Mouse (Mus musculus): ENCODE measurements at regions not wholly inside any gene's neighbourhood (a gene's known extent, or its start where the extent isn't known, plus 50 kb on each side); places are given as distances from the start of the nearest gene placed in this dataset.
"Not testable (repeated sequence)": the region's sequence is repeated elsewhere in the genome, so short reads cannot be mapped to it uniquely, and the experiment has no call there.

GRCm38 (mm10) chr3:84390769-84391168 is 84.1 kb upstream of the Trim2 start:
- Histone ChIP-seq H3K4me1 (ENCODE audit: control insufficient read depth) (peaks cover 14% of the 10 kb centered on the region), H3K4me3 (replicated peaks) (no peak overlapping the region), H3K9me3 (ENCODE audit: control insufficient read depth, low read length) (no peaks in the 10 kb centered on the region), H3K27me3 (ENCODE audit: control insufficient read depth) (no peaks in the 10 kb centered on the region), H3K36me3 (ENCODE audit: control insufficient read depth) (no peaks in the 10 kb centered on the region)
- TF ChIP-seq TAL1 (IDR thresholded peaks at IDR 0.05; ENCODE audit: low read length) (no peak), GATA1 (IDR thresholded peaks at IDR 0.05; ENCODE audit: low read length) (no peak)

- TF ChIP-seq TAL1 (IDR thresholded peaks at IDR 0.05; ENCODE audit: low read length): no peak
- TF ChIP-seq GATA1 (IDR thresholded peaks at IDR 0.05; ENCODE audit: low read length): no peak
- H3K9me3 ChIP-seq (ENCODE audit: control insufficient read depth, low read length): no peaks in the 10 kb centered on the region
- H3K27me3 ChIP-seq (ENCODE audit: control insufficient read depth): no peaks in the 10 kb centered on the region
Measured at GRCm38 (mm10) chr3:84388486-84388885, 81.8 kb upstream of the Trim2 start.

GRCm38 (mm10) chr3:84385656-84386055 is 79.0 kb upstream of the Trim2 start:
- Histone ChIP-seq H3K4me3 (replicated peaks) (no peak overlapping the region), H3K27me3 (ENCODE audit: control insufficient read depth) (no peaks in the 10 kb centered on the region; the same call in 1 of the 2 replicates), H3K4me1 (ENCODE audit: control insufficient read depth) (peaks cover 52% of the 10 kb centered on the region), H3K36me3 (ENCODE audit: control insufficient read depth) (no peaks in the 10 kb centered on the region), H3K9me3 (ENCODE audit: control insufficient read depth, low read length) (no peaks in the 10 kb centered on the region)
- TF ChIP-seq TAL1 (IDR thresholded peaks at IDR 0.05; ENCODE audit: low read length): no peak

More at GRCm38 (mm10) chr3:84388486-84388885, 81.8 kb upstream of the Trim2 start:
- H3K4me1 ChIP-seq (ENCODE audit: control insufficient read depth): peaks cover 32% of the 10 kb centered on the region
- no peaks in the 10 kb centered on the region for H3K36me3 ChIP-seq (ENCODE audit: control insufficient read depth)
- H3K4me3 ChIP-seq (replicated peaks): no peak overlapping the region

- peak overlapping the region; percentile 22 for H3K4me3 ChIP-seq (replicated peaks)
- TF ChIP-seq GATA1 (IDR thresholded peaks at IDR 0.05; ENCODE audit: low read length): no peak
- TF ChIP-seq TAL1 (IDR thresholded peaks at IDR 0.05; ENCODE audit: low read length): peak; percentile 75
- no peaks in the 10 kb centered on the region; the same call in 1 of the 2 replicates for H3K27me3 ChIP-seq (ENCODE audit: control insufficient read depth)
- H3K36me3 ChIP-seq (ENCODE audit: control insufficient read depth): no peaks in the 10 kb centered on the region
- H3K9me3 ChIP-seq (ENCODE audit: control insufficient read depth, low read length): no peaks in the 10 kb centered on the region
- H3K4me1 ChIP-seq (ENCODE audit: control insufficient read depth): peaks cover 64% of the 10 kb centered on the region
Measured at GRCm38 (mm10) chr3:84383559-84383958, 76.9 kb upstream of the Trim2 start.

- not testable (repeated sequence) for H3K36me3 ChIP-seq (ENCODE audit: control insufficient read depth); H3K4me3 ChIP-seq (replicated peaks); H3K9me3 ChIP-seq (ENCODE audit: control insufficient read depth, low read length); H3K27me3 ChIP-seq (ENCODE audit: control insufficient read depth)
- peaks cover 67% of the 10 kb centered on the region for H3K4me1 ChIP-seq (ENCODE audit: control insufficient read depth)
Measured at GRCm38 (mm10) chr3:84383038-84383437, 76.4 kb upstream of the Trim2 start.

GRCm38 (mm10) chr3:84382006-84382405 is 75.3 kb upstream of the Trim2 start:
- no peak for TF ChIP-seq TAL1 (IDR thresholded peaks at IDR 0.05; ENCODE audit: low read length)
- no peak for TF ChIP-seq GATA1 (IDR thresholded peaks at IDR 0.05; ENCODE audit: low read length)
- H3K27me3 ChIP-seq (ENCODE audit: control insufficient read depth): no peaks in the 10 kb centered on the region; the same call in 1 of the 2 replicates
- H3K9me3 ChIP-seq (ENCODE audit: control insufficient read depth, low read length): no peaks in the 10 kb centered on the region
- no peaks in the 10 kb centered on the region for H3K36me3 ChIP-seq (ENCODE audit: control insufficient read depth)
- H3K4me3 ChIP-seq (replicated peaks): no peak overlapping the region
- H3K4me1 ChIP-seq (ENCODE audit: control insufficient read depth): peaks cover 67% of the 10 kb centered on the region

- H3K9me3 ChIP-seq (ENCODE audit: control insufficient read depth, low read length): no peaks in the 10 kb centered on the region
- H3K36me3 ChIP-seq (ENCODE audit: control insufficient read depth): no peaks in the 10 kb centered on the region
- H3K27me3 ChIP-seq (ENCODE audit: control insufficient read depth): no peaks in the 10 kb centered on the region; the same call in 1 of the 2 replicates
- peaks cover 52% of the 10 kb centered on the region for H3K4me1 ChIP-seq (ENCODE audit: control insufficient read depth)
- TF ChIP-seq TAL1 (IDR thresholded peaks at IDR 0.05; ENCODE audit: low read length) (no peak), GATA1 (IDR thresholded peaks at IDR 0.05; ENCODE audit: low read length) (no peak)
- no peak overlapping the region for H3K4me3 ChIP-seq (replicated peaks)
Measured at GRCm38 (mm10) chr3:84378987-84379556, 72.4 kb upstream of the Trim2 start.

- no peaks in the 10 kb centered on the region; the same call in 1 of the 2 replicates for H3K27me3 ChIP-seq (ENCODE audit: control insufficient read depth)
- no peaks in the 10 kb centered on the region for H3K9me3 ChIP-seq (ENCODE audit: control insufficient read depth, low read length)
- no peaks in the 10 kb centered on the region for H3K36me3 ChIP-seq (ENCODE audit: control insufficient read depth)
- no peak overlapping the region for H3K4me3 ChIP-seq (replicated peaks)
- TF ChIP-seq GATA1 (IDR thresholded peaks at IDR 0.05; ENCODE audit: low read length): no peak
- TF ChIP-seq TAL1 (IDR thresholded peaks at IDR 0.05; ENCODE audit: low read length): no peak
- peaks cover 31% of the 10 kb centered on the region for H3K4me1 ChIP-seq (ENCODE audit: control insufficient read depth)
Measured at GRCm38 (mm10) chr3:84376510-84376909, 69.8 kb upstream of the Trim2 start.

GRCm38 (mm10) chr3:84375832-84376231 is 69.2 kb upstream of the Trim2 start:
- no peaks in the 10 kb centered on the region for H3K27me3 ChIP-seq (ENCODE audit: control insufficient read depth)
- no peaks in the 10 kb centered on the region for H3K36me3 ChIP-seq (ENCODE audit: control insufficient read depth)
- no peaks in the 10 kb centered on the region for H3K9me3 ChIP-seq (ENCODE audit: control insufficient read depth, low read length)
- H3K4me1 ChIP-seq (ENCODE audit: control insufficient read depth): peaks cover 24% of the 10 kb centered on the region
- H3K4me3 ChIP-seq (replicated peaks): no peak overlapping the region
- TF ChIP-seq TAL1 (IDR thresholded peaks at IDR 0.05; ENCODE audit: low read length) (no peak), GATA1 (IDR thresholded peaks at IDR 0.05; ENCODE audit: low read length) (no peak)

GRCm38 (mm10) chr3:84371842-84372241 is 65.2 kb upstream of the Trim2 start:
- peaks cover 16% of the 10 kb centered on the region for H3K4me1 ChIP-seq (ENCODE audit: control insufficient read depth)
- no peaks in the 10 kb centered on the region for H3K27me3 ChIP-seq (ENCODE audit: control insufficient read depth)
- TF ChIP-seq GATA1 (IDR thresholded peaks at IDR 0.05; ENCODE audit: low read length) (no peak), TAL1 (IDR thresholded peaks at IDR 0.05; ENCODE audit: low read length) (no peak)
- H3K9me3 ChIP-seq (ENCODE audit: control insufficient read depth, low read length): no peaks in the 10 kb centered on the region
- no peak overlapping the region for H3K4me3 ChIP-seq (replicated peaks)
- no peaks in the 10 kb centered on the region for H3K36me3 ChIP-seq (ENCODE audit: control insufficient read depth)
